Mouse (Mus musculus) lung, postnatal 0 days (tissue): Measurements from ENCODE around the gene Nr1h4. TPM values are rescaled to one million over a fixed set of nuclear protein-coding genes. Genes with fewer than 3 reads are reported as not detected.

Experiments
- ATAC-seq: fragments of 200-750 bp; cut with Nextera tagmentation; 2 replicates; pipeline ENCODE4 v1.8.0; 2017; ENCODE audit warnings: moderate library complexity
- DNase-seq: peaks from one replicate; pipeline ENCODE4 v3.0.0-alpha.2; 2016; ENCODE audit warnings: low spot score
- H3K27ac ChIP-seq: fragments of 300-500 bp; sonication (generic); 2 replicates; pipeline ENCODE4 v1.5.1; 2014; ENCODE audit warnings: antibody characterized with exemption, mild to moderate bottlenecking, low read length, mixed read lengths
- H3K27me3 ChIP-seq: fragments of 300-500 bp; sonication (generic); replicated peaks from 2 replicates; pipeline ENCODE4 v1.6.1; 2014; ENCODE audit warnings: low read length, mixed read lengths; ENCODE audit not compliant: insufficient read depth
- H3K36me3 ChIP-seq: fragments of 300-500 bp; sonication (generic); 2 replicates; pipeline ENCODE4 v1.6.1; 2014; ENCODE audit warnings: low read length, mixed read lengths; ENCODE audit not compliant: insufficient read depth
- H3K4me1 ChIP-seq: fragments of 300-500 bp; sonication (generic); 2 replicates; pipeline ENCODE4 v1.6.1; 2014; ENCODE audit warnings: antibody characterized with exemption, low read depth, low read length, mixed read lengths; ENCODE audit not compliant: insufficient read depth
- H3K4me2 ChIP-seq: fragments of 300-500 bp; sonication (generic); replicated peaks from 2 replicates; pipeline ENCODE4 v1.6.1; 2014; ENCODE audit warnings: low read depth, mild to moderate bottlenecking, low read length, moderate library complexity, mixed read lengths
- H3K4me3 ChIP-seq: fragments of 300-500 bp; sonication (generic); 2 replicates; pipeline ENCODE4 v1.5.1; 2014; ENCODE audit warnings: low read depth, low read length
- H3K9ac ChIP-seq: fragments of 300-500 bp; sonication (generic); replicated peaks from 2 replicates; pipeline ENCODE4 v1.6.1; 2014; ENCODE audit warnings: low read depth, mild to moderate bottlenecking
- H3K9me3 ChIP-seq: fragments of 300-500 bp; sonication (generic); 2 replicates; pipeline ENCODE4 v1.6.1; 2016; ENCODE audit warnings: low read length, mixed read lengths
- CTCF ChIP-seq: IDR thresholded peaks from 2 replicates; pipeline ENCODE4 v1.5.1; 2016; ENCODE audit warnings: antibody characterized with exemption, mild to moderate bottlenecking
- EP300 ChIP-seq: IDR thresholded peaks from 2 replicates; pipeline ENCODE4 v1.6.1; 2016; ENCODE audit warnings: antibody characterized with exemption, mild to moderate bottlenecking, control low read depth
- WGBS: fragments of 180-500 bp; shearing (Covaris S2); extraction: QIAGEN DNeasy Blood & Tissue Kit; methylation state at CpG from one replicate; pipeline ENCODE4 v1.1.7; 2014; 5-methylcytosine and 5-hydroxymethylcytosine counted together
- polyA plus RNA-seq: library from polyadenylated mRNA; unstranded; fragments of >200 nt; fragmentation: Nextera tagmentation; extraction: Ambion mirVana; gene quantifications from 2 replicates; pipeline ENCODE4 v1.2.1, GENCODE M21; 2015

Gene Nr1h4
- polyA plus RNA-seq, 1 experiment from 2014 or later: 0.07 TPM

- TF ChIP-seq EP300 (no peak), CTCF (no peak)
- no peaks in the 10 kb centered on the region for H3K27me3 ChIP-seq
- H3K4me1 ChIP-seq: no peaks in the 10 kb centered on the region
- no peaks in the 10 kb centered on the region for H3K9me3 ChIP-seq
- WGBS: 88% methylated on average over 12 of the region's 12 CpGs
- H3K4me2 ChIP-seq: no peak overlapping the region
- no peak overlapping the region for H3K9ac ChIP-seq
- no peak overlapping the region for H3K27ac ChIP-seq
- H3K36me3 ChIP-seq: no peaks in the 10 kb centered on the region
- no peak for DNase-seq
- H3K4me3 ChIP-seq: no peak overlapping the region
- ATAC-seq: no peak
Observed at GRCm38 (mm10) chr10:89435413-89435812, 98.0 kb downstream of the Nr1h4 start.

- Histone ChIP-seq H3K4me3 (no peak overlapping the region), H3K4me1 (no peaks in the 10 kb centered on the region), H3K4me2 (no peak overlapping the region), H3K36me3 (no peaks in the 10 kb centered on the region), H3K9me3 (no peaks in the 10 kb centered on the region), H3K27ac (no peak overlapping the region), H3K27me3 (no peaks in the 10 kb centered on the region), H3K9ac (no peak overlapping the region)
- ATAC-seq (no peak), DNase-seq (no peak)
- TF ChIP-seq CTCF (no peak), EP300 (no peak)
- WGBS: 80% methylated on average over 17 of the region's 17 CpGs
Observed at GRCm38 (mm10) chr10:89434509-89435210, 98.7 kb downstream of the Nr1h4 start.

- TF ChIP-seq EP300: no peak
- no peak for TF ChIP-seq CTCF
- ATAC-seq: no peak
- Histone ChIP-seq H3K9ac (no peak overlapping the region), H3K4me1 (no peaks in the 10 kb centered on the region), H3K27ac (no peak overlapping the region), H3K4me3 (no peak overlapping the region), H3K4me2 (no peak overlapping the region), H3K36me3 (no peaks in the 10 kb centered on the region), H3K9me3 (no peaks in the 10 kb centered on the region), H3K27me3 (no peaks in the 10 kb centered on the region)
- WGBS: 88% methylated on average over 13 of the region's 13 CpGs
- DNase-seq: no peak
Observed at GRCm38 (mm10) chr10:89432743-89433142, 100.6 kb downstream of the Nr1h4 start.

DNA sequence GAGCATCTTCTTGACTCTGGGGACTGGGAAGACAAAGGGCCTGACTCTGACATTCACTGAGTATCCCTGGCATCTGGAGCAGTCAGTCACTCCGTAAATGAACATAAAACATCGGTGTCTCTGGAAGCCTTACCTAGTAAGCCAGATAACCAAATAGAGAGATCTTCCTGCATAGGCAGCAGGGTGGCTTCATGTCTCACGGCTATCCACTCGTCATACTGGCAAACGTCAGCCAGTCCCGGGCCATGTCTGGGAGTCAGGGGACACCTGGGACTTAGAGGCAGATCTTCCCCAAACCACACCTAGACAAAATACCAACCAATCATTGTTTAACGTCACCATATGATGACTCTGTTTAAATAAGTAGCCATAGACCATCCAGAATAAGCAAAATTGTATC lies 102.6 kb downstream of the Nr1h4 start:
- TF ChIP-seq CTCF (no peak), EP300 (no peak)
- no peaks in the 10 kb centered on the region for H3K36me3 ChIP-seq
- H3K4me1 ChIP-seq: no peaks in the 10 kb centered on the region
- H3K9me3 ChIP-seq: no peaks in the 10 kb centered on the region
- no peak for ATAC-seq
- H3K27me3 ChIP-seq: no peaks in the 10 kb centered on the region
- DNase-seq: no peak
- no peak overlapping the region for H3K27ac ChIP-seq
- 90% methylated on average over 7 of the region's 7 CpGs for WGBS
- H3K9ac ChIP-seq: no peak overlapping the region
- H3K4me2 ChIP-seq: no peak overlapping the region
- no peak overlapping the region for H3K4me3 ChIP-seq

GRCm38 (mm10) chr10:89424800-89425393 lies 108.5 kb downstream of the Nr1h4 start:
- H3K27me3 ChIP-seq: no peaks in the 10 kb centered on the region
- 89% methylated on average over 11 of the region's 11 CpGs for WGBS
- no peak for DNase-seq
- ATAC-seq: no peak
- no peak overlapping the region for H3K4me3 ChIP-seq
- no peaks in the 10 kb centered on the region for H3K36me3 ChIP-seq
- no peaks in the 10 kb centered on the region for H3K9me3 ChIP-seq
- H3K4me1 ChIP-seq: no peaks in the 10 kb centered on the region
- no peak overlapping the region for H3K4me2 ChIP-seq
- H3K27ac ChIP-seq: no peak overlapping the region
- no peak for TF ChIP-seq CTCF
- no peak for TF ChIP-seq EP300
- H3K9ac ChIP-seq: no peak overlapping the region

DNA sequence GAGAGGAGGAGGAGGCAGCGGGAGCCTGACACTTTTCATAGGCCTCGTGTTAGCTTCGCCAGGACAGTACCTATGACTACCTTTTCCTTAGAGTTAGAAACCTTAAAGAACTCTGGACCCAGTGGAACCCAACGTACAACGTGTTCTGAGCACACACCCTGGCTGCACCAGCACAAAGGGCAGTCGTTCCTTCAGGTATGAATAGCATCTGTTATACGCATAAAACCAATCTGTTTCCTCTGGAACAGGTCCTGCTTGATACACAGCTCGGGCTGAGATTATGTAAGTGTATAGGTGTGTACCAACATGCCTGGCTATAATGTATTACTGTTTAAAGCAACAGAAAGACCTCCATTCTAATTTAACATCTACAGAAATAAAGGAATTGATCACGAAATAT lies 109.2 kb downstream of the Nr1h4 start:
- TF ChIP-seq EP300 (no peak), CTCF (no peak)
- Histone ChIP-seq H3K4me1 (no peaks in the 10 kb centered on the region), H3K27ac (no peak overlapping the region), H3K9me3 (no peaks in the 10 kb centered on the region), H3K27me3 (no peaks in the 10 kb centered on the region), H3K4me2 (no peak overlapping the region), H3K36me3 (no peaks in the 10 kb centered on the region), H3K4me3 (no peak overlapping the region), H3K9ac (no peak overlapping the region)
- ATAC-seq (no peak), DNase-seq (no peak)
- 86% methylated on average over 9 of the region's 9 CpGs for WGBS
